Mouse (Mus musculus): ENCODE data around the gene Tmem206. TPM values are rescaled to one million over a fixed set of nuclear protein-coding genes. Genes with fewer than 3 reads are reported as not detected.
A peak's percentile ranks its signal among the peaks of the same experiment; 100 is the strongest.

The Tmem206 gene
- polyA plus RNA-seq (2014; fragmentation: Nextera tagmentation; extraction: Ambion mirVana), result 34.2 and 35.5 TPM in 2 replicates

- Histone ChIP-seq H3K4me1 (replicated peaks; ENCODE audit: control insufficient read depth, insufficient read depth, low read length) (peaks cover 2% of the 10 kb centered on the region; the same call in 1 of the 2 replicates), H3K9ac (ENCODE audit: low read length) (peak within 1 kb of the TSS; percentile 86), H3K27me3 (ENCODE audit: control insufficient read depth, insufficient read depth, low read length) (no peaks in the 10 kb centered on the region), H3K9me3 (ENCODE audit: control insufficient read depth, low read length) (no peaks in the 10 kb centered on the region), H3K27ac (ENCODE audit: low read depth, low read length) (0 out of 2 replicates have a peak within 1 kb of the TSS, but pooled peaks have one; percentile 15), H3K36me3 (ENCODE audit: control insufficient read depth, insufficient read depth, low read length) (no peaks in the 10 kb centered on the region), H3K4me2 (ENCODE audit: low read depth, low read length, severe bottlenecking) (peak within 1 kb of the TSS; percentile 84), H3K4me3 (ENCODE audit: low read depth, low read length) (peak within 1 kb of the TSS; percentile 65)
- ATAC-seq (replicated peaks; ENCODE audit: low FRiP score) (peak; percentile 97), DNase-seq (ENCODE audit: low spot score) (peak; percentile 96)
- under 1% methylated on average over 42 of the region's 42 CpGs for WGBS
Measured at GRCm38 (mm10) chr1:191325726-191326232, at the start of gene Tmem206. Gene Tmem206, plus strand, starts transcription at chr1:191325912.

- no peaks in the 10 kb centered on the region for H3K4me1 ChIP-seq (replicated peaks; ENCODE audit: control insufficient read depth, insufficient read depth, low read length)
- H3K27me3 ChIP-seq (ENCODE audit: control insufficient read depth, insufficient read depth, low read length), result no peaks in the 10 kb centered on the region
- H3K9me3 ChIP-seq (ENCODE audit: control insufficient read depth, low read length), result no peaks in the 10 kb centered on the region
- H3K4me2 ChIP-seq (ENCODE audit: low read depth, low read length, severe bottlenecking), result no peak overlapping the region
- no peak for DNase-seq (ENCODE audit: low spot score)
- no peak overlapping the region for H3K4me3 ChIP-seq (ENCODE audit: low read depth, low read length)
- no peak overlapping the region for H3K9ac ChIP-seq (ENCODE audit: low read length)
- 91% methylated on average over 7 of the region's 7 CpGs for WGBS
- no peaks in the 10 kb centered on the region for H3K36me3 ChIP-seq (ENCODE audit: control insufficient read depth, insufficient read depth, low read length)
- H3K27ac ChIP-seq (ENCODE audit: low read depth, low read length), result no peak overlapping the region
- ATAC-seq (replicated peaks; ENCODE audit: low FRiP score), result no peak
Measured at GRCm38 (mm10) chr1:191276181-191276580, 49.5 kb upstream of the Tmem206 start.

- H3K4me3 ChIP-seq (ENCODE audit: low read depth, low read length), result no peak overlapping the region
- ATAC-seq (replicated peaks; ENCODE audit: low FRiP score) (no peak), DNase-seq (ENCODE audit: low spot score) (no peak)
- 82% methylated on average over 14 of the region's 14 CpGs for WGBS
- H3K4me1 ChIP-seq (replicated peaks; ENCODE audit: control insufficient read depth, insufficient read depth, low read length), result no peaks in the 10 kb centered on the region
- no peak overlapping the region for H3K27ac ChIP-seq (ENCODE audit: low read depth, low read length)
- H3K36me3 ChIP-seq (ENCODE audit: control insufficient read depth, insufficient read depth, low read length), result no peaks in the 10 kb centered on the region
- H3K4me2 ChIP-seq (ENCODE audit: low read depth, low read length, severe bottlenecking), result no peak overlapping the region
- H3K9ac ChIP-seq (ENCODE audit: low read length), result no peak overlapping the region
- H3K9me3 ChIP-seq (ENCODE audit: control insufficient read depth, low read length), result no peaks in the 10 kb centered on the region
- H3K27me3 ChIP-seq (ENCODE audit: control insufficient read depth, insufficient read depth, low read length), result no peaks in the 10 kb centered on the region
Measured at GRCm38 (mm10) chr1:191277549-191278059, 48.1 kb upstream of the Tmem206 start.

GRCm38 (mm10) chr1:191278324-191278723, 47.4 kb upstream of the Tmem206 start:
- Histone ChIP-seq H3K9ac (ENCODE audit: low read length) (no peak overlapping the region), H3K9me3 (ENCODE audit: control insufficient read depth, low read length) (no peaks in the 10 kb centered on the region), H3K4me1 (replicated peaks; ENCODE audit: control insufficient read depth, insufficient read depth, low read length) (no peaks in the 10 kb centered on the region), H3K27me3 (ENCODE audit: control insufficient read depth, insufficient read depth, low read length) (no peaks in the 10 kb centered on the region), H3K4me3 (ENCODE audit: low read depth, low read length) (no peak overlapping the region), H3K27ac (ENCODE audit: low read depth, low read length) (no peak overlapping the region), H3K36me3 (ENCODE audit: control insufficient read depth, insufficient read depth, low read length) (no peaks in the 10 kb centered on the region), H3K4me2 (ENCODE audit: low read depth, low read length, severe bottlenecking) (no peak overlapping the region)
- ATAC-seq (replicated peaks; ENCODE audit: low FRiP score) (no peak), DNase-seq (ENCODE audit: low spot score) (no peak)
- 80% methylated on average over 4 of the region's 4 CpGs for WGBS

- Histone ChIP-seq H3K4me2 (ENCODE audit: low read depth, low read length, severe bottlenecking) (no peak overlapping the region), H3K9ac (ENCODE audit: low read length) (no peak overlapping the region), H3K4me1 (replicated peaks; ENCODE audit: control insufficient read depth, insufficient read depth, low read length) (no peaks in the 10 kb centered on the region), H3K27ac (ENCODE audit: low read depth, low read length) (no peak overlapping the region), H3K9me3 (ENCODE audit: control insufficient read depth, low read length) (no peaks in the 10 kb centered on the region), H3K4me3 (ENCODE audit: low read depth, low read length) (no peak overlapping the region), H3K27me3 (ENCODE audit: control insufficient read depth, insufficient read depth, low read length) (no peaks in the 10 kb centered on the region), H3K36me3 (ENCODE audit: control insufficient read depth, insufficient read depth, low read length) (no peaks in the 10 kb centered on the region)
- WGBS, result 61% methylated on average over 7 of the region's 7 CpGs
- ATAC-seq (replicated peaks; ENCODE audit: low FRiP score) (no peak), DNase-seq (ENCODE audit: low spot score) (no peak)
Measured at GRCm38 (mm10) chr1:191281171-191281570, 44.5 kb upstream of the Tmem206 start.

GRCm38 (mm10) chr1:191282319-191282718, 43.4 kb upstream of the Tmem206 start:
- Histone ChIP-seq H3K4me3 (ENCODE audit: low read depth, low read length) (no peak overlapping the region), H3K27ac (ENCODE audit: low read depth, low read length) (no peak overlapping the region), H3K4me1 (replicated peaks; ENCODE audit: control insufficient read depth, insufficient read depth, low read length) (no peaks in the 10 kb centered on the region), H3K36me3 (ENCODE audit: control insufficient read depth, insufficient read depth, low read length) (no peaks in the 10 kb centered on the region), H3K4me2 (ENCODE audit: low read depth, low read length, severe bottlenecking) (no peak overlapping the region), H3K9me3 (ENCODE audit: control insufficient read depth, low read length) (no peaks in the 10 kb centered on the region), H3K27me3 (ENCODE audit: control insufficient read depth, insufficient read depth, low read length) (no peaks in the 10 kb centered on the region), H3K9ac (ENCODE audit: low read length) (no peak overlapping the region)
- WGBS, result 89% methylated on average over 1 of the region's 1 CpGs
- DNase-seq (ENCODE audit: low spot score) (no peak), ATAC-seq (replicated peaks; ENCODE audit: low FRiP score) (no peak)

GRCm38 (mm10) chr1:191283110-191284040, 42.3 kb upstream of the Tmem206 start:
- ATAC-seq (replicated peaks; ENCODE audit: low FRiP score), result no peak
- no peak for DNase-seq (ENCODE audit: low spot score)
- Histone ChIP-seq H3K36me3 (ENCODE audit: control insufficient read depth, insufficient read depth, low read length) (no peaks in the 10 kb centered on the region), H3K9me3 (ENCODE audit: control insufficient read depth, low read length) (no peaks in the 10 kb centered on the region), H3K4me2 (ENCODE audit: low read depth, low read length, severe bottlenecking) (no peak overlapping the region), H3K4me3 (ENCODE audit: low read depth, low read length) (no peak overlapping the region), H3K9ac (ENCODE audit: low read length) (no peak overlapping the region), H3K27ac (ENCODE audit: low read depth, low read length) (no peak overlapping the region), H3K4me1 (replicated peaks; ENCODE audit: control insufficient read depth, insufficient read depth, low read length) (no peaks in the 10 kb centered on the region), H3K27me3 (ENCODE audit: control insufficient read depth, insufficient read depth, low read length) (no peaks in the 10 kb centered on the region)
- 82% methylated on average over 13 of the region's 13 CpGs for WGBS

- no peak overlapping the region for H3K9ac ChIP-seq (ENCODE audit: low read length)
- no peak overlapping the region for H3K4me2 ChIP-seq (ENCODE audit: low read depth, low read length, severe bottlenecking)
- DNase-seq (ENCODE audit: low spot score), result no peak
- no peak overlapping the region for H3K4me3 ChIP-seq (ENCODE audit: low read depth, low read length)
- no peaks in the 10 kb centered on the region for H3K36me3 ChIP-seq (ENCODE audit: control insufficient read depth, insufficient read depth, low read length)
- no peaks in the 10 kb centered on the region for H3K27me3 ChIP-seq (ENCODE audit: control insufficient read depth, insufficient read depth, low read length)
- ATAC-seq (replicated peaks; ENCODE audit: low FRiP score), result no peak
- 90% methylated on average over 8 of the region's 8 CpGs for WGBS
- no peaks in the 10 kb centered on the region for H3K9me3 ChIP-seq (ENCODE audit: control insufficient read depth, low read length)
- H3K27ac ChIP-seq (ENCODE audit: low read depth, low read length), result no peak overlapping the region
- H3K4me1 ChIP-seq (replicated peaks; ENCODE audit: control insufficient read depth, insufficient read depth, low read length), result no peaks in the 10 kb centered on the region
Measured at GRCm38 (mm10) chr1:191284502-191284901, 41.2 kb upstream of the Tmem206 start.
